Mouse (Mus musculus): Measurements from ENCODE around the gene Patj. TPM values are rescaled to one million over a fixed set of nuclear protein-coding genes. Genes with fewer than 3 reads are reported as not detected.

Gene Patj
- polyA plus RNA-seq, 1 experiment from 2014 or later = 22.5 TPM

DNA sequence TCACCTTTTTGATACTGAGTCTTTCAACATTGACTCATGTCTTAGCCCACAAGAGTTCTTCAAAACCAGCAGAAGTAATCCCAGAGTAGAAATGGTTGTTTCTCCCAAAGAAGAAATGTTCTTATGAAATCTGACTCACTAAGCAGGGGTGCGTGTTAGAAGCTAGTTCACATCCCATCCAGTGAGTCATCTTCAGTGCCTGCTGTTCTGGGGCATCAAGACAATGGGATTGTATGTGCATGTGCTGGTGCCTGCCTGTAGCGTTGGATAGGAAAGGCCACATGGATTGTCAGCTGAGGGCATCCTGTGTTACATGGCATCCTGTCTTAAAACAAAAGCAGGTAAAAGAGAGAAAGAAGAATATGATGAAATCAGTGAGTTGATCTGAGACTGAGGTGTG is 59.8 kb downstream of the Patj start:
- Histone ChIP-seq H3K4me2 (ENCODE audit: low read depth, low read length) (no peak overlapping the region), H3K27me3 (replicated peaks; ENCODE audit: control insufficient read depth, insufficient read depth, low read length) (no peaks in the 10 kb centered on the region), H3K9me3 (ENCODE audit: control insufficient read depth, low read length) (no peaks in the 10 kb centered on the region), H3K4me1 (ENCODE audit: control insufficient read depth, insufficient read depth, low read length) (peaks cover 7% of the 10 kb centered on the region), H3K36me3 (ENCODE audit: control insufficient read depth, insufficient read depth, low read length) (peaks cover 4% of the 10 kb centered on the region; the same call in 1 of the 2 replicates), H3K27ac (ENCODE audit: low read length) (no peak overlapping the region), H3K4me3 (ENCODE audit: low read length) (no peak overlapping the region), H3K9ac (ENCODE audit: low read depth, low read length) (no peak overlapping the region)
- ATAC-seq = no peak
- WGBS = 84% methylated on average over 2 of the region's 2 CpGs

DNA sequence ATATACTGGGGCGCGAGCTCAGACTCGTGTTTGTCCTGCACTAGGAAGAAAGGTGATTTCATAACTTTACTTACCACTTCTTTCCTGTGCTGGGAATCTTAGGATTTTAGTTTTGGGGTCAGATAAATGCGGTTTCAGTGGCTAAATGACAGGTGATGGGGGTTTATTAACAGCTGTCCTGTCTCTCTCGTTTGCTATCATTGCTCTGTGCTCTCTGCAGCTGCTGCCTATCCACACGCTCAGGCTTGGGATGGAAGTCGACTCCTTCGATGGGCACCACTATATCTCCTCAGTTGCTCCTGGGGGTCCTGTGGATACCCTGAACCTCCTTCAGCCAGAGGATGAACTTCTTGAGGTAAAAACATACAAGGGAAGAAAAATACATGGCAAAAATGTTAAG is 60.3 kb downstream of the Patj start:
- Histone ChIP-seq H3K36me3 (ENCODE audit: control insufficient read depth, insufficient read depth, low read length) (peaks cover 4% of the 10 kb centered on the region; the same call in 1 of the 2 replicates), H3K4me3 (ENCODE audit: low read length) (no peak overlapping the region), H3K4me2 (ENCODE audit: low read depth, low read length) (no peak overlapping the region), H3K9ac (ENCODE audit: low read depth, low read length) (no peak overlapping the region), H3K27me3 (replicated peaks; ENCODE audit: control insufficient read depth, insufficient read depth, low read length) (no peaks in the 10 kb centered on the region), H3K9me3 (ENCODE audit: control insufficient read depth, low read length) (no peaks in the 10 kb centered on the region), H3K27ac (ENCODE audit: low read length) (no peak overlapping the region), H3K4me1 (ENCODE audit: control insufficient read depth, insufficient read depth, low read length) (peaks cover 5% of the 10 kb centered on the region; the same call in 1 of the 2 replicates)
- ATAC-seq = no peak
- WGBS = 91% methylated on average over 8 of the region's 8 CpGs

DNA sequence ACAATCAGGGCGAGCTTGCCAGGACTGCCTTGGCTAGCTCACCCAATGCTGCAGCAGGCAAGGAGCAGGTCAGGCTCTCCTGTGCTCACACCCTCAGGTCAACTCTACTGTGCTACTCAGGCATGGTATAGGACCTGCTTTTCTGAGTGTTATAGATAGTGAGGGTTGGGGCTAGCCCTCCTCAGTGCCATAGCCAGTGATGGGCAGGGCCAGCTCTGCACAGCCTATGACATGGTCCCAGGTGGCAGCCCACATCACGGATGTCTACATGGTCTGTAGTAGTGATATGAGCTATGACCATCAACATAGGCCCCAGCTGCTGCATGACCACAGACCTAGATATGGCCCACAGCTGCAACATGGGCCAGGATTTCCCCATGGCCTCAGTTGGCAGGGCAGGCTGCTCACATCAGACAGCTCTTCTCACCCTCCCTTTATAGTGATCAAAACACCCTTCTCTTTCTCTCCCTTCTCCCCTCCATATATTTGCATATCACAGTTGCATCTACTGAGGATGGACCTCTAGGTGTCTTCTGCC is 66.3 kb downstream of the Patj start:
- Histone ChIP-seq H3K4me1 (ENCODE audit: control insufficient read depth, insufficient read depth, low read length) (no peaks in the 10 kb centered on the region), H3K27ac (ENCODE audit: low read length) (no peak overlapping the region), H3K4me2 (ENCODE audit: low read depth, low read length) (no peak overlapping the region), H3K9ac (ENCODE audit: low read depth, low read length) (no peak overlapping the region), H3K4me3 (ENCODE audit: low read length) (no peak overlapping the region), H3K27me3 (replicated peaks; ENCODE audit: control insufficient read depth, insufficient read depth, low read length) (no peaks in the 10 kb centered on the region), H3K9me3 (ENCODE audit: control insufficient read depth, low read length) (no peaks in the 10 kb centered on the region), H3K36me3 (ENCODE audit: control insufficient read depth, insufficient read depth, low read length) (peaks cover 3% of the 10 kb centered on the region; the same call in 1 of the 2 replicates)
- 96% methylated on average over 2 of the region's 2 CpGs for WGBS
- ATAC-seq = no peak

DNA sequence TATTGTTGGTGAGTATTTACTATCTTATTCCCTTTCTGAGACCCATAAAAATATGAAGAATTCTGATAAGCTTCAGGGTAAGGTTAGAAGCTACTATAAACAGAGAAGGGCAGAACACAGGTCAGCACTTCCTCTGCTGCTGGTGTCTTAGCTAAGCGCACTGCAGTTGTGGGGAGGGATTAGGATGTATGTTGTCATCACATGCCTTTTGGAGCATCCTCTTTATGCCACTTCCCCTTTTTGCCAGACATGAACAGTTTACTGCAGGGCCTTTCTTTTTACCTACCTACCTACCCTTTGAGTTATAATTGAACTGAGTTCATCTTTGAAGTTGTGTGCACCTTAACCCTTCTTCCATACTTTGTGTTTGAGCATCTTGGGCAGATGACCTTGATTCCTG is 69.9 kb downstream of the Patj start:
- H3K4me1 ChIP-seq (ENCODE audit: control insufficient read depth, insufficient read depth, low read length) = no peaks in the 10 kb centered on the region
- no peak overlapping the region for H3K27ac ChIP-seq (ENCODE audit: low read length)
- no peak overlapping the region for H3K4me2 ChIP-seq (ENCODE audit: low read depth, low read length)
- ATAC-seq = no peak
- WGBS = 73% methylated on average over 1 of the region's 1 CpGs
- H3K4me3 ChIP-seq (ENCODE audit: low read length) = no peak overlapping the region
- H3K27me3 ChIP-seq (replicated peaks; ENCODE audit: control insufficient read depth, insufficient read depth, low read length) = no peaks in the 10 kb centered on the region
- H3K9me3 ChIP-seq (ENCODE audit: control insufficient read depth, low read length) = no peaks in the 10 kb centered on the region
- no peak overlapping the region for H3K9ac ChIP-seq (ENCODE audit: low read depth, low read length)
- peaks cover 3% of the 10 kb centered on the region; the same call in 1 of the 2 replicates for H3K36me3 ChIP-seq (ENCODE audit: control insufficient read depth, insufficient read depth, low read length)

- Histone ChIP-seq H3K27me3 (replicated peaks; ENCODE audit: control insufficient read depth, insufficient read depth, low read length) (no peaks in the 10 kb centered on the region), H3K4me1 (ENCODE audit: control insufficient read depth, insufficient read depth, low read length) (no peaks in the 10 kb centered on the region), H3K9me3 (ENCODE audit: control insufficient read depth, low read length) (no peaks in the 10 kb centered on the region), H3K27ac (ENCODE audit: low read length) (no peak overlapping the region), H3K9ac (ENCODE audit: low read depth, low read length) (no peak overlapping the region), H3K36me3 (ENCODE audit: control insufficient read depth, insufficient read depth, low read length) (peaks cover 3% of the 10 kb centered on the region; the same call in 1 of the 2 replicates), H3K4me2 (ENCODE audit: low read depth, low read length) (no peak overlapping the region), H3K4me3 (ENCODE audit: low read length) (no peak overlapping the region)
- 81% methylated on average over 2 of the region's 2 CpGs for WGBS
- ATAC-seq = no peak
Observed at GRCm38 (mm10) chr4:98465886-98466285, 70.3 kb downstream of the Patj start.

- H3K9ac ChIP-seq (ENCODE audit: low read depth, low read length) = no peak overlapping the region
- H3K4me1 ChIP-seq (ENCODE audit: control insufficient read depth, insufficient read depth, low read length) = peaks cover 3% of the 10 kb centered on the region; the same call in 1 of the 2 replicates
- 76% methylated on average over 7 of the region's 7 CpGs for WGBS
- no peak overlapping the region for H3K4me3 ChIP-seq (ENCODE audit: low read length)
- H3K27me3 ChIP-seq (replicated peaks; ENCODE audit: control insufficient read depth, insufficient read depth, low read length) = no peaks in the 10 kb centered on the region
- no peaks in the 10 kb centered on the region for H3K9me3 ChIP-seq (ENCODE audit: control insufficient read depth, low read length)
- no peak overlapping the region for H3K4me2 ChIP-seq (ENCODE audit: low read depth, low read length)
- ATAC-seq = no peak
- no peak overlapping the region for H3K27ac ChIP-seq (ENCODE audit: low read length)
- no peaks in the 10 kb centered on the region for H3K36me3 ChIP-seq (ENCODE audit: control insufficient read depth, insufficient read depth, low read length)
Observed at GRCm38 (mm10) chr4:98471376-98471775, 75.8 kb downstream of the Patj start.

DNA sequence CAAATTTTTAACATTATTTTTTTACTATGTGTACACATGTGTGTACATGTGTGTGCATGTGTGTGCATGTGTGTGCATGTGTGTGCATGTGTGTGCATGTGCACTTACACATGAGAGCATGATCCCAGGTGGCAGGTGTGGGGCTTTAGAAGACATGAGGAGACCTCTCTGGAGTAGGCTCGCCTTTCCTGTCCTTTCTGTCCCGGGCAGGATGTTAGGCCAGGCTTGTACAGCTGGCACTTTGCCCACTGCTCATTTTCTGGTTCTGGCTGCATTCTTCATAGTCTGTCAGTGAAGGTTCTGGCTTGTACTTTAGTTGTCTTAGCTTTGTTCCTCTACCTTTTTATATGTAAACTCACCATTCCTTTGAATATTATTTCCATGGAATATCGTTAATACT is 77.9 kb downstream of the Patj start:
- Histone ChIP-seq H3K9ac (ENCODE audit: low read depth, low read length) (no peak overlapping the region), H3K27ac (ENCODE audit: low read length) (no peak overlapping the region), H3K4me1 (ENCODE audit: control insufficient read depth, insufficient read depth, low read length) (peaks cover 3% of the 10 kb centered on the region; the same call in 1 of the 2 replicates), H3K4me3 (ENCODE audit: low read length) (no peak overlapping the region), H3K4me2 (ENCODE audit: low read depth, low read length) (no peak overlapping the region), H3K27me3 (replicated peaks; ENCODE audit: control insufficient read depth, insufficient read depth, low read length) (no peaks in the 10 kb centered on the region), H3K9me3 (ENCODE audit: control insufficient read depth, low read length) (no peaks in the 10 kb centered on the region), H3K36me3 (ENCODE audit: control insufficient read depth, insufficient read depth, low read length) (no peaks in the 10 kb centered on the region)
- whole genome bisulfite sequencing = 55% methylated on average over 3 of the region's 3 CpGs
- no peak for ATAC-seq

GRCm38 (mm10) chr4:98478005-98478404 is 82.4 kb downstream of the Patj start:
- Histone ChIP-seq H3K9me3 (ENCODE audit: control insufficient read depth, low read length) (no peaks in the 10 kb centered on the region), H3K4me2 (ENCODE audit: low read depth, low read length) (no peak overlapping the region), H3K4me1 (ENCODE audit: control insufficient read depth, insufficient read depth, low read length) (peaks cover 3% of the 10 kb centered on the region; the same call in 1 of the 2 replicates), H3K36me3 (ENCODE audit: control insufficient read depth, insufficient read depth, low read length) (no peaks in the 10 kb centered on the region), H3K9ac (ENCODE audit: low read depth, low read length) (no peak overlapping the region), H3K27me3 (replicated peaks; ENCODE audit: control insufficient read depth, insufficient read depth, low read length) (no peaks in the 10 kb centered on the region), H3K4me3 (ENCODE audit: low read length) (no peak overlapping the region), H3K27ac (ENCODE audit: low read length) (no peak overlapping the region)
- ATAC-seq = no peak
- 54% methylated on average over 3 of the region's 3 CpGs for WGBS

GRCm38 (mm10) chr4:98486475-98486874 is 90.9 kb downstream of the Patj start:
- Histone ChIP-seq H3K9me3 (ENCODE audit: control insufficient read depth, low read length) (no peaks in the 10 kb centered on the region), H3K4me3 (ENCODE audit: low read length) (no peak overlapping the region), H3K27me3 (replicated peaks; ENCODE audit: control insufficient read depth, insufficient read depth, low read length) (no peaks in the 10 kb centered on the region), H3K9ac (ENCODE audit: low read depth, low read length) (no peak overlapping the region), H3K4me2 (ENCODE audit: low read depth, low read length) (no peak overlapping the region), H3K27ac (ENCODE audit: low read length) (no peak overlapping the region), H3K36me3 (ENCODE audit: control insufficient read depth, insufficient read depth, low read length) (no peaks in the 10 kb centered on the region), H3K4me1 (ENCODE audit: control insufficient read depth, insufficient read depth, low read length) (no peaks in the 10 kb centered on the region)
- ATAC-seq = no peak
- WGBS = 73% methylated on average over 3 of the region's 3 CpGs

- H3K9ac ChIP-seq (ENCODE audit: low read depth, low read length) = no peak overlapping the region
- H3K4me3 ChIP-seq (ENCODE audit: low read length) = no peak overlapping the region
- H3K36me3 ChIP-seq (ENCODE audit: control insufficient read depth, insufficient read depth, low read length) = no peaks in the 10 kb centered on the region
- no peak overlapping the region for H3K4me2 ChIP-seq (ENCODE audit: low read depth, low read length)
- 90% methylated on average over 4 of the region's 4 CpGs for WGBS
- ATAC-seq = no peak
- no peaks in the 10 kb centered on the region for H3K27me3 ChIP-seq (replicated peaks; ENCODE audit: control insufficient read depth, insufficient read depth, low read length)
- H3K27ac ChIP-seq (ENCODE audit: low read length) = no peak overlapping the region
- no peaks in the 10 kb centered on the region for H3K9me3 ChIP-seq (ENCODE audit: control insufficient read depth, low read length)
- H3K4me1 ChIP-seq (ENCODE audit: control insufficient read depth, insufficient read depth, low read length) = no peaks in the 10 kb centered on the region
Observed at GRCm38 (mm10) chr4:98486901-98487300, 91.3 kb downstream of the Patj start.
